Mouse (Mus musculus) brain, embryonic 18.5 days (tissue): Measurements from ENCODE around the gene Mprip.
"Not testable (repeated sequence)": the region's sequence is repeated elsewhere in the genome, so short reads cannot be mapped to it uniquely, and the experiment has no call there.

Source experiments
- DNase-seq: peaks from one replicate; pipeline ENCODE4 v3.0.0-alpha.2; 2012; ENCODE audit warnings: low read depth, low spot score

Mprip gene

DNA sequence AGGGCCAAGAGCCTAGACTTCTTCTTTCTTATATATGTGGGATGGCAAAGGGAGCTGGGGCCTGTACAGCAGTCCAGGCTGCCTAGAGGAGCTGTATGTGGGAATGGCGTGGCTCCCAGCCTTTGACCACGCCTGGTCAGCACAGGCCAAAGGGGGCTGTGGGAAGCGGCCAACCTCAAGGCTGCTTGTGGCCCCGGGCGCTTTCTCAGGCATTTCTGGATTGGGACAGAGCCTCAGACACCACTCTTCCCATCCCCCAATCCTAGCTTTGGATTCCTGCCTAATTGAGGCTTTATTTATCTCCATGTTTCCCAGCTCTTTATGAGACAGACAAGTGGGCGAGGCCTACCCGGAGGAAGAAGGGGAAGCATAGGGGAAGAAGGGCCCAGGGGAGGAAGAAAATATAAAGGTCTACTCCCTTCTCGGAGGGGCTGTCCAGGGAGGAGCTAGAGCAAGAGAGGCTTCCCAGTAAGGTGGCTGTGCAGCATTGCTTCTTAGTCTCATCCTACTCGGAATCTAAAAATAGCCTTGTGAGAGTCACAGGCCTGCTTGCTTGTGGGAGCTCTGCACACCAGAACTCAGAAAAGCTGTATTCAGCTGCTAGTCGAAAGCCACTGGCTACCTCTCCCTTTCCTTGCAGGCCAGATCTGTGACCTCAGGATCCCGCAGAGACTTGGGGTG lies 47.0 kb downstream of the Mprip start:
- DNase-seq, result peak; percentile 70

DNA sequence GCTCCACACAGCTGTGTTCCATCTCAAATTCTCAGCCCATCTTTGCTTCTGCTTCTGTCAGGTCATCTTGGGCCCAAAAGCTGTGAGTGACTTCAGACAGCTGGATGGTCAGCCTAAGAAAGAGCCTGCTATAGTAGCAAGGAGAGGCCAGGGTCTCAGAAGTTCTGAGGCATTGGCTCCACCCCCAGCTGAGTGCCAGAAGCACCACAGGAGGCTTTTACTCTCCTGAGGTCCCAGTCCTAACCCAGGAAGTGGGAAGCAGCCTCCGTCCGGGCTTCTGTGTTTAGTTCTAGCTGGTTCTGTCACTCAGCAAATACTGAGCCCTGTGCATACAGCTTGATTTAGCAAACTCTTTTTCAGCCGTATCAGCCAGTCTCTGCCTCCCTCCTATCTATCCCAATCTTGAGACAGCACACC lies 54.3 kb downstream of the Mprip start:
- DNase-seq, result no peak

DNA sequence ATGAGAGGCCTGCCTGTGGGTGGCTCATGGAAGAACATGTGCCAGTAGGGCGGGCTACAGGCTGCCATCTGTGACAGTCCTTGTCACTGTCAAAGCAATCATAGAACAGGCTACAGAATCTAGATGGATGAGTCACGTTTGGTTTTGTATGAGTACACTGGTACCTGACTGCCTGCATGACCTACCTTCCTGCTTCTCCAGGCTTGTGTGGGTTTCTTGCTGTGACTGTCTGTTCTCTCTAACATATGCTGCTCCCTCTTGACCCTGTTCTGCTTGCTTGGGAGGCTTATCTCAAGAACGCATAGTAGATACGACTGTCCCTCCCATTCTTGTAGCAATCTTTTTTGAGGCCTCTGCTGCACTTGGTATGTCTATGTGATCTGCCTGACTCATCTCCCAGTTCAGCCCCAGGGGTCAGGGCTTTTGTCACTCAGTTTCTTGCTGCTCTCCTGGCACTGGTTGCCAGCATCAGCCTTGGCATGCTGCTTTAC lies 56.7 kb downstream of the Mprip start:
- no peak for DNase-seq

DNA sequence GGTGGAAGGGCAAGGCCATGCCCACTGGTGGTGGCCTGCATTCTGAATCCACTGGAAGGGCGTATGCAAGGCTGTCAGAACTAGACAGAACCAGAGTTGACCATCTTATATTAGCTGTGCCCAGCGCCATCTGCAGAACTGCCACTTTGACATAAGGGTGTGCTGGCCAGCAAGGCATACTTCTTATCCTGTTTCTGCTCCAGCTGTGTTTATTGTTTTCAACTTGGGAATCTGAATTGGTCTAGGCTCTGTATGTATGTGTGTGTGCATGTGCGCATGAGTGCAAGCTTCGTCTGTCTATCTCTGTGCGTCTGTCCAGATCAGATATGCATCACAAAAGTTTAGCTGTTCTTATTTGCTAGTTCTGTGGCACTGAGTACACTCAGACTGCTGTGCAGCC lies 58.1 kb downstream of the Mprip start:
- no peak for DNase-seq

DNA sequence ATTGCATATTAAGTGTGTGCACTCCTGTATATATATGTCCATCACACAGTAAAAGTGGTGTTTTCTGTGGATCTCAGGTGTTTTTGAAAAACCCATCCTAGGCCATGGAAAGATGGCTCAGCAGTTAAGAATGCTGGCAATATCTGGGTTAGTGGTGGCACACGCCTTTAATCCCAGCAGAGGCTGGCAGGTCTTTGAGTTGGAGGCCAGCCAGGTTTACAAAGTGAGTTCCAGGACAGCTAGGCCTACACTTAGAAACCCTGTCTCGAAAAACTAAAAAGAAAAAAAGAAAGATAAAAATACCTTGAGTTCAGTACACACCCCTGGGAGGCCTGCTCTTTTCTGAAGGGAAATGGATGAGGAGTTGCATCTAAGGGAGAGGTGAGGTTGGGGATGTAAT lies 60.3 kb downstream of the Mprip start:
- no peak for DNase-seq

DNA sequence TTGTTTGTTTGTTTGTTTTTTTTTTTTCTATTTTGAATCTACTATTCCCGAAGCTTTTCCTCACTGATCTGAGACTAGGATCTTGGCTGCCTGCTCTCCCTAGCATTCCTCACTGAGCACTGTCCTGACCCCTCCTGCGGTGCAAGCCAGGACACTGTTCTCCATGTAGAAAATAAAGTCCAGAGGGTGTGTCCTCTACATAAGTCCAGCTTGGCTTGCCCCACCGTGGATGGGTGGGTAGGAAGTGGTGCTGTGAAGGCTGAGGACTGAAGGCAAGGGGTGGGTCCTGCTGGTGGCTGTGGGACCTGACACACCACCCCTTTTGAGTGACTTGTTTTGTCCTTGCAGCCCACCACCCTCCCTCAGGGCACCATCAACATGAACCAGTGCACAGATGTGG lies 66.1 kb downstream of the Mprip start:
- DNase-seq, result no peak

DNA sequence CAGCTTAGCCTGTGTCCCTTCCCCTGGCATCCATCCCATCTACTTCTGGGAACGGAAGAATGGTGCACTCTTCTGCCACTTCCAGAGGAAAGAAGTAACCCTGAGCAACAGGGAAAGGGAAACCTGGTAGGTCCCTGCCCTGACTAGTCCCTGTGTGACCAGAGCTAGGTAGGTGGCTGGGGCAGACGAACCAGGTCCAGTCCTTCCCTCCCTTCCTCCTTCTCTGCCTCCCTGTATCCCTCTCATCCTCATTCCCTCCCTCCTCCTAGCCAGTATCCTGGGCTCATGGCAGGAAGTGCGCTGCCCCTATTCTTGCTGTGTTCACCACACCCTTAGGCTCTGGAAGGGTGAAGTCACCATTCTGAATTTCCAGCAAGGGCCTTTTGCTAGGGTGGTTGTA lies 70.7 kb downstream of the Mprip start:
- DNase-seq, result no peak

DNA sequence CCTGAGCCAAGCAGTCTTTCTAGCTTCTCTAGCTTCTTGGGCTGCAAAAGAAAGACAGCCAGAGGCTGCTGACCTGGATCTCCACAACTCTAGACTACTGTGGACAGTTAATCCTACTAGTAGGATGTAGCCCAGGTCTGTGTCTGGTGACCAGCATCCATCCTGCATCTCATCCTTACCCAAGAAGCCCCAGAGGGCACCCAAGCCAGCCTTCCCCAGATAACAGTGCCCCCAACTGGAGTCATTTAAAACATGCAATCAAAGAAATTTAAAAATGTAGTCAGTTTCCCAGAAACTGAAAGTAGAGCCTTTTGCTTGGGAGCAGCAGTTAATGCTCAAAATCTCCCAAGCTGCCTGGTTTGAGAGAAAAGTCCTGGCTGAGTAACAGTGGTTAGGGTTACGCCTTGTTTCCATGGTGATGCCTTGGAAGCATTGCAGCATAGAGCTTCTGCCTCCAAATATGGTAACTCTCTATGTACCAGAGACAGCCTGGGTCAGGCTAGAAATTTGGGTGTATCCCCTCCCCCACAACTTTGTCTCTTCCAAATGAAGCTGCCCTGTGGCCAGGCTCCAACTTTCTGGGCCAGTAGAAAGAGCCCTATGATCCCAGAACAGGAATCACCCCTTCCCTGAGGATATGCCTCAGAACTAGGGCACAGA lies 71.4 kb downstream of the Mprip start:
- peak; percentile 10 for DNase-seq

DNA sequence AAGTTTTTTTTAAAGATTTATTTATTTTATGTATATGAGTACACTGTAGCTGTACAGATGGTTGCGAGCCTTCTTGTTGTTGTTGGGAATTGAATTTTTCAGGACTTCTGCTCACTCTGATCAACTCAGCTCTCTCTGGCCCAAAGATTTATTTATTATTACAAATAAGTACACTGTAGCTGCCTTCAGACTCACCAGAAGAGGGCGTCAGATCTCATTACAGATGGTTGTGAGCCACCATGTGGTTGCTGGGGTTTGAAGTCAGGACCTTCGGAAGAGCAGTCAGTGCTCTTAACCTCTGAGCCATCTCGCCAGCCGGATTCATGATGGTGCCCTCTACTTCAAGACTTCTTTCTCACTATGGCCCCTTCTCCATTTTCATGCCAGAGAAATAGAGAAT lies 72.5 kb downstream of the Mprip start:
- DNase-seq, result not testable (repeated sequence)

DNA sequence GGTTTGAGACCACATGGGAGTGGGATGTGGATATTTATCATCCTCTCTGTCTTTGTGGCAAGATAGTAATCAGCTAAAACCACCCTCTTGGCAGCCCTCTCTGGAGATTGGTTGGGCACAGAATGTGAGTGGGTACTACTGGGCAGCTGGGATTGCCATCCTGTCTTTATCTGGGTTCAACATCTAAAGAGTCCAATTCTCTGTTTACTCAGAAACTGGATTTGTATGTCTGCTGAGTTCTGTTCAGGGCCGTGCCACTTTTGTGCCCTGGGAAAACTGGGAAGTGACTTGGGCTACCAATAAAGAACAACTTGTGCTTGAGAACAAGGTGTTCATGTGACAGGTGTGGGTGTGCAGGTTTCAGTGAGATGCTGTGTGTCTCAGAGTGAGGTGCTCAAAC lies 73.2 kb downstream of the Mprip start:
- DNase-seq, result no peak

DNA sequence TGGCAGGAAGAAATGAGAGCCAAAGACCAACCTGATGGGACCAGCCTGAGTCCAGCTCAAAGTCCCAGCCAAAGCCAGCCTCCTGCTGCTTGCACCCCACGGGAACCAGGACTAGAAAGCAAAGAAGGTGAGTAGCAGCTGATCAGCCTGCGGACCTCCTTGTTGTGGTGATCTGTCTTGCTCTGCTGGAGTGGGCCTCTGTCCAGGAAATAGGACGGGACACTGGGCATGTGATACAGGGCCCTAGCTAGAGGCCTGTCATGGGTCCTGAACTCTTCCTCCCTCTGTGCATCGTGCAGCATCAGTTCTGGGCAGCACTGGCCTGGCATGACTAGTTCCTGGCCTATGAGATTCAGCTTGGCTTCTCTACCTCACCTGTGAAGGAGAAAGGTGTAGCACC lies 74.8 kb downstream of the Mprip start:
- DNase-seq, result not testable (repeated sequence)

DNA sequence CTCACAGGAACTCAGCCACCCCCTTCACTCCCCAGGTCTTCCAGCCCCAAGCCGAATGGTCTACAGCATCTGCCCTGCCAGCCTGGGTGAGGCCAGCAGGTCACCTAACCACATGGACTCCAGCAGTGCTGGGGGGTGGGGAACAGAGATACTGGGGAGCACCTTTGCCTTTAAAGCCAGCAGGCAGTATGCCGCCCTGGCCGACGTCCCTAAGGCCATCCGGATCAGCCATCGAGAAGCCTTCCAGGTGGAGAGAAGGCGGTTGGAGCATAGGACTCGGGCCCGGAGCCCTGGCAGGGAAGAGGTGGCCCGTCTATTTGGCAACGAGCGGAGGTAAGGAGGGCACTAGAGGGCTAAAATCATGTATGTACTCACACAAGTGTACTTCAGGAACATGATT lies 76.1 kb downstream of the Mprip start:
- DNase-seq, result no peak

DNA sequence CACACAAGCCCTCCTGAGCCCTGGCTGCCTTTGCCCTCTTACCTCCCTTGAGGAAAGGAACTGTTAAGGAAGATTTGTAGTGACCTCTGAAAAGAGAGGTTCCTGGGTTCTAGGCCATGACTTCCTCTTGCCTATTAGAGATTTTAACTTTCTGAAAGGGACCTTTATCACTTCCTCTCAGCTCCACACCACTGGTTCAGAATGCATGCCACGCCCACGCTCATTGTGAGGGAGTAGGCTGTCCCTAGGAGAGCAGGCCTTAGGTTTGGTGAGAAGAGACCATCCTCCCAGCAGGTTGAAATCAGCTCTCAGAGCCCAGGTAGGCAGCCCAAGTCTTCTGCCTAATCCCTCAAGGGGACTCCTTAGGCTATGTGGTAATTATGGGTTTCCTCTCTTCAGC lies 78.9 kb downstream of the Mprip start:
- DNase-seq, result no peak

DNA sequence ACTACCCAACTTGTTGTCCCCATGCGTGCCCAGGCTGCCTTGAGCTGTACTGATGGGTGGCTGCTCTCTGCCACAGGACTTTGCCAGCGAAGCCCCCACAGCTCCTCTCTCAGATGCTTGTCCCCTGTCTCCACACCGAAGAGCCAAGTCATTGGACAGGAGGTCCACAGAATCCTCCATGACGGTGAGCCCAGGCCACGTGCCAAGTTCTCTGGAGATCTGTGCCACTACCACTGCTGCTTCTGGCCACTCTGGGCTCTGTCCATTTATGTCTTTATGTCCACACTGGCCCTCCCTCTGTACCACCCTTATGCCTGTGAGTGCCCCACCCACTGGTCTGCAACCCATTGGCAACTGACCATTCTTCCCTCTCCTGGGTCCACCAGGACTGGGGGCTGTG lies 80.8 kb downstream of the Mprip start:
- DNase-seq, result no peak

DNA sequence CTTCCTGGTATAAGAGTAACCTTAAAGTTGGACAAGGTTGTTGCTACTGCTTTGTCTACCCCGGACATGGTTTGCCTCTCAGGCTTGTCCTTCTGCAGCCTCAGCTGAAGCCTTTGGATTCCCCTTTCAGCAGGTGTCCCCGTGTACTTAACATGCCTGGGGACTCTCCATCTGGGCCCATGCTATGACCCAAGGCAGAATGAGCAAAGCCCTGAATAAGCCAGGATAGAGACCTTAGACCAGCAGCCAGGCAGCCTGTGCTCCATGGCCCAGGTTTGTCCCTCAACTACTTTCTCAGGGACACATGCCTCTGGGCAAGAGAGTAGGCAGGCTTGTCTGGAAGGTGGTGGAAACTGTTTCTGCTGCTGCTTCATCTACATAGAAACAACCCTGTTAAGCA lies 82.2 kb downstream of the Mprip start:
- DNase-seq, result no peak

DNA sequence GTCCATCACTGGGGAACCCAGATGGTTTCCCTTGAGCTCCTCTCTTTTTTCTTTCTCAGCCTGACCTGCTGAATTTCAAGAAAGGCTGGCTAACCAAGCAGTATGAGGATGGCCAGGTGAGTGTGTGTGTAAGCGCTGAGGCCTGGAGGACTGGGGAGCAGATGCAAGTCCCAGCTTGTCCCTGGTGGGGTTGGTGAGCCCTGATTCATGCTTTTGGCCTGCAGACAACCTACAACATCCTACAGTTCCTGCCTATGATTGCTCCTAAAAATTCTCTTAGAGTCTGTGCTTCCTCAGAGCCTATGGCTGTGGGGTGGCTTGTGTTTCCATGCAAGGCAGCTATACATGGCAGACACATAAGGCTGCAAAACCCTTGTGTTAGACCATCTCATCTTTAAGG lies 82.6 kb downstream of the Mprip start:
- DNase-seq, result no peak

DNA sequence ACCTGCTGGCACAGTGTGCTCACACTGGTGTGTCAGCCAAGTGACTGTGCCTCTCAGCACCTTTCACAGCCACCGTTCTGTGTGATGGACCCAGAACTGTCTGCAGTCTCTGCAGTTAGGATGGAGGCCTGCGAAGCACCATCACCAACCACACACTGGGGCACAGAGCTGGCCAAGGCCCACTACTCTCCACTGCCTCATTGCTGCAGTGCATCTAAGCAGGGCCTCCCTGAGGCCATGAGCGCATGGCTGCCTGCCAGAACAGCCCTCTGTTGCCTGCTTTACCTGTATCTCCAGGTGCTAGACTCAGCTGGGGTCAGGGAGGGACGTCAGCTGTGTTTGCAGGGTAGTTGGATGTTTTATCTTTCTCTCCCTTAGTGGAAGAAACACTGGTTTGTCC lies 83.3 kb downstream of the Mprip start:
- no peak for DNase-seq

DNA sequence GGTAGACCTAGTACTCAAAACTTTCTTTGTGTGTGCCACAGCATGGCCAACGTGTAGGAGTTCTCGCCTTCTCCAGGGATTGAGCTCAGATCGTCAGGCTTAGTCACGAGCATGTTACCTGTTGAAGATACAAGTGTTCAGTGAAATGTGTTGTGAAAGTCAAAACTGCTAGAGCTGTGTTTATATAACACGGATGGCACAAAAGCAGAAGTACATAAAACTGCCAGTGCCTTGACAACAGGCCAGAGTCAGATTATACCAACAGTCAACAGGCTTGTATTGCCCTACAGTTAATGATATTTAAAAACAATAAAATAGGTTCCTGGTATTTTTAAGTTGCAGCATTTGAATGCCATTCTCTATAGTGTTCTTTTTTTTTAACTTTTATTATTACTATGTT lies 84.7 kb downstream of the Mprip start:
- no peak for DNase-seq

DNA sequence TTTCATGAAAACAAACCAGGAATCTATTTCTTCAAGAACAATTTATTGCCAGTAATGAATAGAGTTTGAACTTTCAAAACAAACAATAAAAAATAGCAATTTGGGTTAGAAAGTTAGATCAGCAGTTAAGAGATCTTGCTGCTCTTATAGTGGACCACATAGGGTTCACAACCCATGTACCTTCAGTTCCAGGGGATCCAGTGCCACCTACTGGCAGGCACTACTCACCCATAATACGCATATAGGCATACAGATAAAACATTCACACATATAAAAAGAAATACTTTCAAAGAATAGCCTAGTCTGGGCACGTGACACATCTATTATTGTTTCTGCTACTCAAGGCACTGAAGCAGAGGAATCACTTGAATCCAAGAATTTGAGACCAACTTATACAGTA lies 85.5 kb downstream of the Mprip start:
- DNase-seq, result peak; percentile 12

DNA sequence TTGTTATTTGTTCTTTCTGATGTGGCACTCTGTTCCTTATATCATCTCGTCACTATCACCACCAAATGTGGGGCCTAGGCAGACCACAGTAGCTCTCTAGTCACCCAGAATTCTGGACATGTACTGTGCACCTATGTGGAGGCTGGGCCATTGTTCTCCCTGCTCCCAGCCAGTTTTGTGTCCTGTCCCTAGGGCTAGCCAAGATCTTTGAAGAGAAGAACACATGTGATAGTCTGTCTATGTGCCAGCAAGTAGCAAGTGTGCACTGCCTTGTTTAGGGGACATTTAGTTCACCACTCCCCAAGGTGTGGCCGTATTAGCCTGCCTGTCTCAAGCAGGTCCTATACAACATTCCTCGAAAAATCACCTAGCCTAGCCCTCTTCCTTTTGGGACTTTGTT lies 87.9 kb downstream of the Mprip start:
- DNase-seq, result no peak

DNA sequence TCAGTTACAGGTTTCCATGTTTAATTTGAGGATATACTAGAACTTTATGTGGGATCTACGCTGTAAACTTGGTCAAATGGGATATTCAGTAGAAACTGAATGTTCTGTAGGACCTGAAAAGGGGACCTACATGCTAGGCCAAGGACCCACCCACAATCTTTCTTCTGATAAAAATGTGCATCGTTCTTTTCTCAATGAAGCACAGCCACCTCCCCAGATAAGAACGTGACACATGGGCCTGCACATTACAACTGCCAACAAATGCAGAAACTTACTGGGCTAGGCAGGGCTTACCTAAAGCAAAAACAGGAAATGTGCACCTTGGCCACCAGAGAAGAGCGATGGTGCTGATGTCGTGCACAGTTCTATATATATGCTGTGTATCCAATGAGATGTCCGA lies 93.4 kb downstream of the Mprip start:
- no peak for DNase-seq

DNA sequence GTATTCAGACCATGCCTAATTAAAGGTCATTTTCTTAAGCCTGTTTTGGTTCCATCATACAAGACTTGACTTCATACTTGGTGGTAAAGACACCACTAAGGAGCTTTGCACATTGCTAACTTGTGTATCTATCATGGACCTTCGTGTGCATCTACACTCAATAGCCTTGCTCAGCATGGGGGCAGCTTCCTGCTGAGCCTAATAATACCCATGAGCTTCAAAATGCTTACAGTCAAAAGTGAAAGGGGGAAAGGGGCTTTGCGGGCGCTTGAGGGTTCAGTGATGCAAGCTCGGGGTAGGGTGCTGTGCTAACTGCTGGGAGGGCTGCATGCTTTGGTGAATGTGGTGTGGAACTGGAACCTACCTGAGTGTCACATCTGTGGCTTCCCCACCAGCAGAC lies 95.2 kb downstream of the Mprip start:
- DNase-seq, result no peak

DNA sequence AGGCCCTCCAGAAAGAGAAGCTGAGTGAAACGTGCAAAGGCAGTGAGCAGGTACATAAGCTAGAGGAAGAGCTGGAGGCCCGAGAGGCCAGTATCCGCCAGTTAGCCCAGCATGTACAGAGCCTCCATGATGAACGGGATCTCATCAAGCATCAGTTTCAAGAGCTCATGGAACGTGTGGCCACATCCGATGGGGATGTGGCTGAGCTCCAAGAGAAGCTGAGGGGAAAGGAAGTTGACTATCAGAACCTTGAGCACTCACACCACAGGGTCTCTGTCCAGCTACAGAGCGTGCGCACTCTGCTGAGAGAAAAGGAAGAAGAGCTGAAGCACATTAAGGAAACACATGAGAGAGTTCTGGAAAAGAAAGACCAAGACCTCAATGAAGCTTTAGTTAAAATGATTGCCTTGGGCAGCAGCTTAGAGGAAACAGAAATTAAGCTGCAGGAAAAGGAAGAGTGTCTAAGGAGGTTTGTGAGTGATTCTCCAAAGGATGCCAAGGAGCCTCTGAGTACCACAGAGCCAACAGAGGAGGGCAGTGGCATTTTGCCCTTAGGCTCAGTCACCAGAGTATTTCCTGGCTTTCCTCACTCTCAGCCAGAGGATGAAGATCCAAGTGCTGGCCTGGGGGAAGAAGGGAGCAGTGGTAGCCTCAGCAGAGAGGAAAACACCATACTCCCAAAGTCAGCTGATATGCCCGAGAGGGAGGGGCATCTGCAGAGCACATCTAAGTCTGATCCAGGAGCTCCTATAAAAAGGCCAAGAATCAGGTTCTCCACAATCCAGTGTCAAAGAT lies 97.3 kb downstream of the Mprip start:
- DNase-seq, result no peak
